Mouse (Mus musculus) liver, adult 2 months (tissue): ENCODE measurements around the gene Cyb5r4. TPM values are rescaled to one million over a fixed set of nuclear protein-coding genes. Genes with fewer than 3 reads are reported as not detected.

Source experiments
- DNase-seq: peaks from one replicate; pipeline ENCODE4 v3.0.0-alpha.2; 2011; ENCODE audit warnings: low read depth, low spot score; ENCODE audit errors: extremely low read depth
- H3K27ac ChIP-seq: fragments of 200-500 bp; replicated peaks from 2 replicates; pipeline ENCODE4 v1.5.1; 2012; ENCODE audit warnings: low read depth, mild to moderate bottlenecking, control low read depth, inconsistent platforms, low read length; ENCODE audit not compliant: insufficient read depth
- H3K27me3 ChIP-seq: fragments of 200-500 bp; 2 replicates; pipeline ENCODE4 v1.6.1; 2012; ENCODE audit warnings: mild to moderate bottlenecking, moderate library complexity, low read length, inconsistent platforms; ENCODE audit not compliant: control insufficient read depth, insufficient read depth
- H3K36me3 ChIP-seq: fragments of 200-500 bp; 2 replicates; pipeline ENCODE4 v1.6.1; 2012; ENCODE audit warnings: low read length, inconsistent platforms; ENCODE audit not compliant: control insufficient read depth, insufficient read depth
- H3K4me1 ChIP-seq: fragments of 200-500 bp; 2 replicates; pipeline ENCODE4 v1.6.1; 2011; ENCODE audit warnings: low read length; ENCODE audit not compliant: control insufficient read depth, insufficient read depth
- H3K4me3 ChIP-seq: fragments of 200-500 bp; 2 replicates; pipeline ENCODE4 v1.5.1; 2011; ENCODE audit warnings: low read depth, mild to moderate bottlenecking, control low read depth, low read length, moderate library complexity; ENCODE audit not compliant: insufficient read depth
- H3K79me2 ChIP-seq: fragments of 200-500 bp; 2 replicates; pipeline ENCODE4 v1.6.1; 2012; ENCODE audit warnings: inconsistent platforms, mild to moderate bottlenecking, low read length, moderate library complexity; ENCODE audit not compliant: control insufficient read depth, insufficient read depth
- H3K9ac ChIP-seq: fragments of 200-500 bp; 2 replicates; pipeline ENCODE4 v1.6.1; 2012; ENCODE audit warnings: low read depth, mild to moderate bottlenecking, control low read depth, inconsistent platforms, low read length
- CTCF ChIP-seq: fragments of 200-500 bp; IDR thresholded peaks from 2 replicates; pipeline ENCODE4 v1.5.1; 2011; ENCODE audit warnings: low read depth, low read length, control low read depth
- POLR2A ChIP-seq: fragments of 200-500 bp; IDR thresholded peaks from 2 replicates; pipeline ENCODE4 v1.6.1; 2011; ENCODE audit warnings: low read length, control low read depth; ENCODE audit not compliant: insufficient read depth; ENCODE audit errors: extremely low read depth
- WGBS: fragments of 180-500 bp; shearing (Covaris S2); methylation state at CpG from one replicate; pipeline ENCODE4 v1.1.7; 2018; 5-methylcytosine and 5-hydroxymethylcytosine counted together
- polyA plus RNA-seq: library from polyadenylated mRNA; depleted of rRNA; stranded (reverse); fragments of >200 nt; gene quantifications from 2 replicates; pipeline ENCODE4 v1.2.3, GENCODE M21; 2012
- total RNA-seq: library from RNA; depleted of rRNA; stranded (reverse); fragments of >200 nt; gene quantifications from 2 replicates; pipeline ENCODE4 v1.2.3, GENCODE M21; 2014

Gene Cyb5r4
- total and polyA plus RNA-seq, 2 experiments: 5.8 to 30.0 TPM

DNA sequence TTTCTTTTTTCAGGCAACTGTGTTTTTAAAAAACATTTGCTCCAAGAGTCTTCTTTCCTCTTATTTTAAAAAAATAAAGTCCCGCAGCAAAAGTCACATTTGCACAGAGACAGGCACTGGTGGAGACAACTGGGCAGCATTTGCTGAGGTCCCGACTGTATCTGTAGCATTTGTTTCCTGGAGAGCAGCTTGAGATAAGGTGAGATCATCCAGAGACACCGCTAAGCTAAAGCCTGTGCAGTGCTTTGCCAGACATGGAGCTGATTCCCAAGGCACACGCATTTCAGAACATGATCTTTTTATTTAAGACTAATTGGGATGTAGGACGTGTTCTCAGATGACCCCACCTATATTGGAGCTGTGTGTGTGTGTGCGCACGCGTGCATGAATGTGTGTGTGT is 30.1 kb upstream of the Cyb5r4 start:
- no peak overlapping the region for H3K4me3 ChIP-seq
- H3K27me3 ChIP-seq: no peaks in the 10 kb centered on the region
- H3K27ac ChIP-seq: no peak overlapping the region
- no peaks in the 10 kb centered on the region for H3K36me3 ChIP-seq
- no peaks in the 10 kb centered on the region for H3K79me2 ChIP-seq
- no peak for DNase-seq
- no peak overlapping the region for H3K9ac ChIP-seq
- 71% methylated on average over 8 of the region's 8 CpGs for WGBS
- TF ChIP-seq CTCF (no peak), POLR2A (no peak)
- no peaks in the 10 kb centered on the region for H3K4me1 ChIP-seq

DNA sequence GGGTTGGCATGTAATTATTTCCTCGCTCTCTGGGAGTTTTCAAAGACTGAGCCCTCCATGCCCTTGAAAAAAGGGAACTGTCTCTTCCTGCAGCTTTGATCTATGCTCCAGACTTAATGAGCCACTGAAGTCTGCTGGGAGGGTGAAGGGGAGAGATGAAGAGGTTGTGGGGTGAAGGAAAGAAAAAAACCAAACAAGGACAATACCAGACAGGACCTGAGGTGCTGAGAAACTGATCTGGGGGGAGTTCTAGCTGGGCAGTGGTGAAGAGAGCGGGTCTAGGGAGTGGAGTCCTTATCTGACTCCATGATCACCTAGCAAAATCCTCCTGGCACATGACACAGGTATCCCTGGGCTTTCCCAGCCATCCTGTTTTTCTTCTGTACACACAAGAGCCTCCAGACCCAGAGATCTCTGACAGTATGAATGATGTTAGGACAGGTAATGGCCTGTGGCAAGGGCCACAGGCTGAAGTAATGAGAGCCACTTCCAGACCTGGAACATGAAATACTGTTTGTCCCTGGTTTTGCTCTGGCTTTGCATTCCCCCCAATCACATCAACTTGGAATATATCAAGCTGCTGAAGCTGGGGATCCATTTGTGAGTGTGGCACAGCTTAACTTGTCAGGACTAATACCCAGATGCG is 24.6 kb upstream of the Cyb5r4 start:
- H3K79me2 ChIP-seq: no peaks in the 10 kb centered on the region
- H3K36me3 ChIP-seq: no peaks in the 10 kb centered on the region
- no peaks in the 10 kb centered on the region for H3K27me3 ChIP-seq
- 69% methylated on average over 3 of the region's 3 CpGs for WGBS
- no peak overlapping the region for H3K27ac ChIP-seq
- H3K4me3 ChIP-seq: no peak overlapping the region
- H3K9ac ChIP-seq: no peak overlapping the region
- DNase-seq: no peak
- H3K4me1 ChIP-seq: no peaks in the 10 kb centered on the region
- TF ChIP-seq CTCF (no peak), POLR2A (no peak)

DNA sequence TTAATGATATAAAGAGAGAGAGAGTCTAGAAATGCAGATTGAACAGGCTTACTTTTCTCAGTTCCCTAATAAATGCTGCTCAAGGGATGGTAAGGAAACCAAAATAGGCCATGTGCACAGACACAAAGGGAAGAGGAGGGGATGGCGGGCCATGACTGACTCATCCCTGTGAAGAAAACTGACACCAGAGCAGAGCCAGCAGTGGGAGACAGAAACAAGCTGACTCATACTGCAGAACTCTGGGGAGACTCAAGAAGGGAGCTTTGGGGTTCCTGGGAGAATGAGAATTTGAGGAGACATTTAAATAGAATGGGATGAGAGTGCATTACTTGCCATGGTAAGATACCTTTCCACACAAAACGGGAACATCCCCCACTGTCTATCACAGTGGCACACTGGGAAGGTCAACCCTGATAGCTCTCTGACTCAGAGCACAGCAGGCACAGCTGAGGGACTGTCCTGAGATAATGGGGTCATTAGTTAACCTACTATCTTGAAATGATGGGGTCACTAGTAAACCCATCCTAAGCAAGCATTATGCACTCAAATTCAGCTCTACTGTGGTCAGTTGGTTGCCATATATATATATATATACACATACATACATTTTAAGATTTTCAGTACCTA is 21.7 kb upstream of the Cyb5r4 start:
- Histone ChIP-seq H3K27ac (no peak overlapping the region), H3K79me2 (no peaks in the 10 kb centered on the region), H3K36me3 (no peaks in the 10 kb centered on the region), H3K27me3 (no peaks in the 10 kb centered on the region), H3K4me1 (no peaks in the 10 kb centered on the region), H3K9ac (no peak overlapping the region), H3K4me3 (no peak overlapping the region)
- no peak for DNase-seq
- 67% methylated on average over 2 of the region's 2 CpGs for WGBS
- no peak for TF ChIP-seq POLR2A
- no peak for TF ChIP-seq CTCF

GRCm38 (mm10) chr9:87004701-87005434 is 16.9 kb upstream of the Cyb5r4 start:
- DNase-seq: no peak
- no peak for TF ChIP-seq CTCF
- no peak for TF ChIP-seq POLR2A
- Histone ChIP-seq H3K4me1 (no peaks in the 10 kb centered on the region), H3K4me3 (no peak overlapping the region), H3K79me2 (no peaks in the 10 kb centered on the region), H3K9ac (no peak overlapping the region), H3K27me3 (no peaks in the 10 kb centered on the region), H3K36me3 (no peaks in the 10 kb centered on the region), H3K27ac (no peak overlapping the region)
- WGBS: 71% methylated on average over 6 of the region's 6 CpGs

GRCm38 (mm10) chr9:87005435-87005779 is 16.4 kb upstream of the Cyb5r4 start:
- no peak for DNase-seq
- Histone ChIP-seq H3K4me1 (no peaks in the 10 kb centered on the region), H3K79me2 (no peaks in the 10 kb centered on the region), H3K4me3 (no peak overlapping the region), H3K27ac (no peak overlapping the region), H3K36me3 (no peaks in the 10 kb centered on the region), H3K9ac (no peak overlapping the region), H3K27me3 (no peaks in the 10 kb centered on the region)
- 60% methylated on average over 5 of the region's 5 CpGs for WGBS
- TF ChIP-seq POLR2A: no peak
- no peak for TF ChIP-seq CTCF

DNA sequence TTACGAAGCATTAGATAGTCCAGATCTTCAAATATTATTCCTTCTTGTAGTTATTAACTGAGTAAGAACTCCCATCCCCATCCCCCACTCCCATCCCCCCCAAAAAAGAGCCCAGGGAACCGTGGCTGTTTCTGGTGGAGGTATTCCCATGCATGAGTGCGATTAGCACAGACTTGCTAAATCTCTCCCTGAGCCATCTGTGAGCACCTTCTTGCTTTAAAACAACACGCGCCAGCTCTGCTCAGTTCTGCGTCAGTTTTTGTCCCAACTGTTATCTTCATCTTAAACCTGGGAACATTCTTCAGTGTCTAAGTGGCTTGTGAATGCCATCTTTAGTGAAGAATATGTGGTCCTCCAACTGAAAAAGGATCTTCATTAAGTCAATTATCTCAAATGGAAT is 13.3 kb upstream of the Cyb5r4 start:
- no peaks in the 10 kb centered on the region; the same call in 1 of the 2 replicates for H3K27me3 ChIP-seq
- H3K79me2 ChIP-seq: no peaks in the 10 kb centered on the region
- 76% methylated on average over 6 of the region's 6 CpGs for WGBS
- no peaks in the 10 kb centered on the region for H3K4me1 ChIP-seq
- no peak overlapping the region for H3K27ac ChIP-seq
- no peak overlapping the region for H3K4me3 ChIP-seq
- DNase-seq: no peak
- TF ChIP-seq POLR2A: no peak
- TF ChIP-seq CTCF: no peak
- H3K9ac ChIP-seq: no peak overlapping the region
- no peaks in the 10 kb centered on the region for H3K36me3 ChIP-seq
